Mouse (Mus musculus): ENCODE results near the gene Dennd2a.

DNA sequence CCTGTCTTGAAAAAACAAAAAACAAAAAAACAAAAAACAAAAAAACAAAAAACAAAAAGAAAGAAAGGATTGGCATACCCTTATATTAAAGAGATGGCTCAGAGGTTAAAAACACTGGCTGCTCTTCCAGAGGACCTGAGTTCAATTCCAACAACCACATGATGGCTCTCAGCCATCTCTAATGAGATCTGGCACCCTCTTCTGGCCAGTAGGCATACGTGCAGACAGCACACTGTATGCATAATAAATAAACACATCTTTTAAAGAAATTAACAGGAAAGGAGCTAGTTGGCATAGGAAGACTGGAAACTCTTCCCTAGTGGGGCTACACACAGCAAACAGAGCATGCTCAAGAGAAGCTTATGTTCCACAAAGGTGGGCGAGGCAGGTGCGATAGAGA, 106.6 kb downstream of the Dennd2a start:
- no peak for TF ChIP-seq HCFC1 (IDR thresholded peaks at IDR 0.05; ENCODE audit: borderline replicate concordance, insufficient read depth, low read length)
- no peak for TF ChIP-seq ZNF384 (IDR thresholded peaks at IDR 0.05; ENCODE audit: low read depth, low read length)
